Mouse (Mus musculus): Measurements from ENCODE around the gene Gm21970.
A peak's percentile ranks its signal among the peaks of the same experiment; 100 is the strongest.

The Gm21970 gene

DNA sequence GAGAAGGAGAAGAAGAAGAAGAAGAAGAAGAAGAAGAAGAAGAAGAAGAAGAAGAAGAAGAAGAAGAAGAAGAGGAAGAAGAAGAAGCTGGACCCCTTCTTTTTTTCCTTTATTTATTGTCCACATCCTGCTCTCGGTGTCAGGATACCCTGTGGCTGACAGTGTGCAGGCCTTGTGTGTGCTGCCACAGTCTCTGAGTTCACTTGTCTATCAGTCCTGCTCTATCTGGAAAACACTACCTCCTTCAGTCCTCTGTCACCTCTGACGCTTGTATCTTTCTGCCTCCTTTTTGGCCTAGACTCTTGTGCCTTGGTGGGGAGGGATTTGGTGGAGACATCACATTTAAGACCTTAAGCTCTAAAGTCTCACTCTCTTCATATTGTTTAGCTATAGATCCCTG lies 71.9 kb downstream of the Gm21970 start:
- no peak for DNase-seq (ENCODE audit: low spot score)

DNA sequence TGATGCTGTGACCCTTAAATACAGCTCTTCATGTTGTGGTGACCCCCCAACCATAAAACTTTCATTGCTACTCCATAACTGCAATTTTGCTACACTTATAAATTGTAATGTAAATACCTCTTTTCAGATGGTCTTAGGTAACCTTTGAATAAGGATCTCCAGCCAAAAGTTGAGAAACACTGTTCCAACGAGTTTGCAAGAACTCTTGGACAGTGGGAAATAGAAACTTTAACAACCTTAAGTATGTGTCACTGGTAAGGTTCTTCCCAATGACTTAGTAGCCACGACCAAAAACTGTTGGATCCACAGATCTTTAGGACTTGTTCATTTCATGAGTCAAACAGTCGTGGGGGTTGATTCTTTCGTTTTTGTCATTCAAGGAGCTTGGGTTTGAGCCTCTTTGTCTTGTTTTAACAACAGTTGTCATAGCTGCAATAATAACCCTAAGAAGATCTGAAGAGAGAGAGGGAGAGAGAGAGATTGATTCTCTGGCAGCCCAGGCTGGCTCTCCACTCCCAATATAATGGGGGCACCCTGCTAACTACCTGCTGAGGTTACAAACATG lies 72.4 kb downstream of the Gm21970 start:
- DNase-seq (ENCODE audit: low spot score): no peak

DNA sequence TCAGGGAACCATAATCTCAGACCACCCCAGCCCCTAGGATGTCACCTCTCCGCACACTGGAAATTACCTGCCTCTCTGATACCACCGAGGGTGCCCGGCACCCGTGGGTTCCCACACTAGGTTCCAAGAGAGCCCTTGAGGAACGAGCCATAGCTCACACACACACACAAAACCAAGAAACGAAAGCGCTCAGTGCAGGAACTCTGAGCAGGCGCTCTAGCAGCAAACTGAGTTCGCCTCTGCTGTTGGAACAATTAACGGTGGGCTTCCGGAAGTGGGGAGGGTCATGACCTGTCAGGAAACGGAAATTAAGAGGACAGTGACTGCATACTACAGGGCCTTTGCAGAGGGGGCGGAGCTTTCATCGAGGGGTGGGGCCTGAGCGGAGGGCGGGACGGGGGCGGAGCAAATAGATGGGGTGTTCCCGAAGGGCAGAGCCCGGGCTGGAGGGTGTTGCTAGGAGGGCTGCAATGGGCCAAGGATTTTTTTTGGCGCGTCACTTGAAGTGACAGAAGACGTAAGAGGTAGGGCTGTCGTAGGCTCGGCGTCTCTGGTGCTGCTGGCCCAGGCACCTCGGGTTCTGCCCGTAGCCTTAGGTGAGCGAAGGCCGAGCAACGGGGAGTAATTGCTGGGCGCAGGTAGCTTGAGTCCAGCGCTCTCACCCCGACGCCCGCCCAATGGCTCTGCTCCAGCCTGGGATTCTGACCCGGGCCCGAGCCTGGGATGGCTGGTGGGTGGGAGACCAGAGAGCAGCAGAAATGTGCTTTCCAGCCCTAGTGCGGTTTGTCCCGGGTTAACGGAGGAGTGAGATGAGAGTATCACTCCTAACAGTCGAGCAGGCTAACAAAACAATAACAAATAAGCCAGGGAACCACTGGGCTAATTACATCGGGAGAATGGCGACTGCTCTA lies 73.3 kb downstream of the Gm21970 start:
- DNase-seq (ENCODE audit: low spot score): peak; percentile 86

DNA sequence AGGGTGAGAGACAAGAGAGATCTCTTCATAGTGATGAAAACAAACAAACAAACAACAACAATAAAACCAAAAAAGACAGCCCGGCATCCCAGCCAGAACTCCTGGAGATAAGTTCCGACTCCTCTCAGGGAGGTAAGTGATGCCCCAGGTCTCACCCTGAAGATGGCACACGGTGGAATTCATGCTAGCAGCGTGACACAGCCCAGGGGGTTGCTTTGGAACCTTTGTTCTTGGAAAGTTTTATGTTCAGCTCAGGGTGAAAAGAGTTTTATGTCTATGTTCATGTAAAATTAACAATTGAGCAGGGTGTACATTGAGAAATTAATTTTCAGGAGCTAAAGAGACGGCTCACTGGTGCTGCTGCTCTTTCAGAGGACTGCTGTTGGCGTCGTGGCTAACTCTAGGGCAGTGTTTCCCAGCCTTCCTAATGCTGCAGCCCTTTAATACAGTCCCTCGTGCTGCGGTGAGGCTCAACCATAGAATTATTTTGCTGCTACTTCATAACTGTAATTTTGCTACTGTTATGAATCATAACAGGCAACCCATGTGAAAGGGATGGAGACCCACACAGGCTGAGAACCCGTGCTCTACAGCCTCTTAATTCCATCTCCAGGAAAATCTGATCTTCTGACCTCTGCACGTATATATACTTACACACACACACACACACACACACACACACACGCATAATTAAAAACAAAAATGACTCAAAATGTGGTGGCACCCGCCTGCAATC lies 74.2 kb downstream of the Gm21970 start:
- no peak for DNase-seq (ENCODE audit: low spot score)

DNA sequence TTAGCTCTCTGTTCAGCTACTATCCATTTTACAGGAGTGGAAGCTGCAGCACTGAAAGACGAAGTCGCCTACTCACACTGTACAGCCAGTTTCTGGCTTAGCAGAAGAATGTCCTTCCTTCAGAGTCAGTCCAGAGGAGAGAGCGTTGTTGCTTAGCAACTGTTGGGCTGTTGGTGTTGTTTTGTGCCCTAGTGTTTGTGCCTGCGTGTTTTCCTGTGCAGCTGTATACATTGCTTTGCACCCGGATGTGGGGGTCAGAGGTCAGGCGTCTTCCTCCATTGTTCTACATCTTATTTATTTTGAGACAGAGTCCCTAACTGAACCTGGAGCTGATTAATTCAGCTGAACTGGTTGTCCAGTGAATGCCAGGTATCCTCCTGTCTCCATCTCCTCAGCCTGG lies 75.0 kb downstream of the Gm21970 start:
- no peak for DNase-seq (ENCODE audit: low spot score)
